Mouse (Mus musculus) MEL (cell line): ENCODE data around the gene Ubap1. TPM values are rescaled to one million over a fixed set of nuclear protein-coding genes. Genes with fewer than 3 reads are reported as not detected.

ENCODE experiments used
- DNase-seq: peaks from one replicate; pipeline ENCODE4 v3.0.0; 2011; ENCODE audit warnings: low read depth, low spot score
- H3K27ac ChIP-seq: 2 replicates; pipeline ENCODE4 v1.5.1; 2012; ENCODE audit warnings: low read depth, mild to moderate bottlenecking, control low read depth, low read length, moderate library complexity; ENCODE audit not compliant: control insufficient read depth
- H3K27me3 ChIP-seq, 2 experiments: fragments of 150-350 bp in 1 of 2; sonication (generic) in 1 of 2; 2 replicates each; pipeline ENCODE4 v1.6.1; 2012; ENCODE audit warnings: low read length in 2 of 2, mild to moderate bottlenecking in 2 of 2, improper control_type of control experiment in 1 of 2, moderate library complexity in 1 of 2; ENCODE audit not compliant: insufficient read depth in 2 of 2, control insufficient read depth in 1 of 2
- H3K36me3 ChIP-seq, 2 experiments: 2 replicates each; pipeline ENCODE4 v1.6.1; 2012 to 2014; ENCODE audit warnings: low read length in 2 of 2, improper control_type of control experiment in 1 of 2, inconsistent platforms in 1 of 2, mild to moderate bottlenecking in 1 of 2; ENCODE audit not compliant: insufficient read depth in 2 of 2, control insufficient read depth in 1 of 2
- H3K4me1 ChIP-seq, 2 experiments: fragments of 150-350 bp in 1 of 2; sonication (generic) in 1 of 2; 2 replicates each; pipeline ENCODE4 v1.6.1; 2012; ENCODE audit warnings: low read length in 2 of 2, improper control_type of control experiment in 1 of 2, mild to moderate bottlenecking in 1 of 2; ENCODE audit not compliant: insufficient read depth in 2 of 2, control insufficient read depth in 1 of 2
- H3K4me3 ChIP-seq, 2 experiments: fragments of 150-350 bp in 1 of 2; sonication (generic) in 1 of 2; 2 replicates each; pipeline ENCODE4 v1.5.1; 2012; ENCODE audit warnings: low read depth in 2 of 2, low read length in 2 of 2, mild to moderate bottlenecking in 2 of 2, moderate library complexity in 2 of 2, control low read depth in 1 of 2, improper control_type of control experiment in 1 of 2; ENCODE audit not compliant: control insufficient read depth in 1 of 2, insufficient read depth in 1 of 2
- H3K79me2 ChIP-seq: 2 replicates; pipeline ENCODE4 v1.6.1; 2012; ENCODE audit warnings: mild to moderate bottlenecking, low read length, moderate library complexity; ENCODE audit not compliant: control insufficient read depth, poor library complexity, insufficient read depth
- H3K9ac ChIP-seq: 2 replicates; pipeline ENCODE4 v1.6.1; 2012; ENCODE audit warnings: low read depth, mild to moderate bottlenecking, control low read depth, low read length, moderate library complexity; ENCODE audit not compliant: control insufficient read depth, poor library complexity, severe bottlenecking
- H3K9me3 ChIP-seq: fragments of 150-350 bp; sonication (generic); replicated peaks from 2 replicates; pipeline ENCODE4 v1.6.1; 2012; ENCODE audit warnings: mild to moderate bottlenecking, low read length, improper control_type of control experiment, moderate library complexity; ENCODE audit not compliant: insufficient read depth
- CHD1 ChIP-seq: IDR thresholded peaks from 2 replicates; pipeline ENCODE4 v1.6.1; 2012; ENCODE audit warnings: low read depth, mild to moderate bottlenecking, inconsistent platforms, low read length, improper control_type of control experiment
- ELF1 ChIP-seq: IDR thresholded peaks from 2 replicates; pipeline ENCODE4 v1.6.1; 2014; ENCODE audit warnings: low read depth, mild to moderate bottlenecking, inconsistent platforms, low read length, improper control_type of control experiment, moderate library complexity
- ETS1 ChIP-seq: IDR thresholded peaks from 2 replicates; pipeline ENCODE4 v1.6.1; 2012; ENCODE audit warnings: low read depth, mild to moderate bottlenecking, inconsistent platforms, low read length, improper control_type of control experiment, moderate library complexity
- GABPA ChIP-seq: IDR thresholded peaks from 2 replicates; pipeline ENCODE4 v1.6.1; 2012; ENCODE audit warnings: low read depth, mild to moderate bottlenecking, inconsistent platforms, low read length, improper control_type of control experiment, moderate library complexity
- JUND ChIP-seq: IDR thresholded peaks from 2 replicates; pipeline ENCODE4 v1.6.1; 2011; ENCODE audit warnings: low read depth, mild to moderate bottlenecking, improper control_type of control experiment, low read length
- MAFK ChIP-seq: IDR thresholded peaks from 2 replicates; pipeline ENCODE4 v1.6.1; 2011; ENCODE audit warnings: low read depth, mild to moderate bottlenecking, low read length, improper control_type of control experiment, borderline replicate concordance
- MAZ ChIP-seq: IDR thresholded peaks from 2 replicates; pipeline ENCODE4 v1.6.1; 2012; ENCODE audit warnings: low read depth, mild to moderate bottlenecking, inconsistent platforms, low read length, improper control_type of control experiment
- MEF2A ChIP-seq: IDR thresholded peaks from 2 replicates; pipeline ENCODE4 v1.6.1; 2014; ENCODE audit warnings: low read depth, mild to moderate bottlenecking, inconsistent platforms, low read length, improper control_type of control experiment; ENCODE audit not compliant: poor library complexity, insufficient replicate concordance, severe bottlenecking; ENCODE audit errors: extremely low read depth
- MXI1 ChIP-seq: IDR thresholded peaks from 2 replicates; pipeline ENCODE4 v1.6.1; 2011; ENCODE audit warnings: mild to moderate bottlenecking, low read depth, low read length, improper control_type of control experiment
- NRF1 ChIP-seq: IDR thresholded peaks from 2 replicates; pipeline ENCODE4 v1.6.1; 2014; ENCODE audit warnings: low read depth, mild to moderate bottlenecking, inconsistent platforms, low read length, improper control_type of control experiment, moderate library complexity; ENCODE audit not compliant: poor library complexity, insufficient read depth, severe bottlenecking
- POLR2A ChIP-seq, 2 experiments: IDR thresholded peaks; 2 replicates each; pipeline ENCODE4 v1.6.1; 2011 to 2012; ENCODE audit warnings: low read length in 2 of 2, mild to moderate bottlenecking in 2 of 2, control low read depth in 1 of 2, improper control_type of control experiment in 1 of 2, low read depth in 1 of 2, moderate library complexity in 1 of 2; ENCODE audit not compliant: control insufficient read depth in 1 of 2, insufficient read depth in 1 of 2, poor library complexity in 1 of 2
- POLR2AphosphoS2 ChIP-seq: IDR thresholded peaks from 2 replicates; pipeline ENCODE4 v1.6.1; 2011; ENCODE audit warnings: low read length, improper control_type of control experiment
- RAD21 ChIP-seq: IDR thresholded peaks from 2 replicates; pipeline ENCODE4 v1.6.1; 2011; ENCODE audit warnings: mild to moderate bottlenecking, low read depth, low read length, improper control_type of control experiment
- RCOR1 ChIP-seq: IDR thresholded peaks from 2 replicates; pipeline ENCODE4 v1.6.1; 2012; ENCODE audit warnings: low read depth, mild to moderate bottlenecking, inconsistent platforms, low read length, improper control_type of control experiment
- SMC3 ChIP-seq: IDR thresholded peaks from 2 replicates; pipeline ENCODE4 v1.6.1; 2011; ENCODE audit warnings: low read depth, low read length, improper control_type of control experiment
- TAL1 ChIP-seq: IDR thresholded peaks from 2 replicates; pipeline ENCODE4 v1.6.1; 2012; ENCODE audit warnings: mild to moderate bottlenecking, inconsistent platforms, low read length, moderate library complexity, mixed read lengths
- TBP ChIP-seq: IDR thresholded peaks from 2 replicates; pipeline ENCODE4 v1.8.0; 2011; ENCODE audit warnings: low read depth, low read length, improper control_type of control experiment
- UBTF ChIP-seq: IDR thresholded peaks from 2 replicates; pipeline ENCODE4 v1.6.1; 2012; ENCODE audit warnings: low read depth, mild to moderate bottlenecking, inconsistent platforms, low read length, improper control_type of control experiment, moderate library complexity, borderline replicate concordance; ENCODE audit not compliant: insufficient read depth
- USF1 ChIP-seq: IDR thresholded peaks from 2 replicates; pipeline ENCODE4 v1.6.1; 2014; ENCODE audit warnings: low read depth, mild to moderate bottlenecking, inconsistent platforms, low read length, improper control_type of control experiment, moderate library complexity
- USF2 ChIP-seq, 2 experiments: IDR thresholded peaks; 2 replicates each; pipeline ENCODE4 v1.6.1; 2011 to 2012; ENCODE audit warnings: improper control_type of control experiment in 2 of 2, low read length in 2 of 2, borderline replicate concordance in 1 of 2, inconsistent platforms in 1 of 2, low read depth in 1 of 2, mild to moderate bottlenecking in 1 of 2; ENCODE audit not compliant: insufficient read depth in 1 of 2
- ZC3H11A ChIP-seq: IDR thresholded peaks from 2 replicates; pipeline ENCODE4 v1.6.1; 2012; ENCODE audit warnings: low read depth, mild to moderate bottlenecking, inconsistent platforms, low read length, improper control_type of control experiment
- ZMIZ1 ChIP-seq: IDR thresholded peaks from 2 replicates; pipeline ENCODE4 v1.6.1; 2012; ENCODE audit warnings: low read depth, mild to moderate bottlenecking, inconsistent platforms, low read length, improper control_type of control experiment, moderate library complexity
- ZNF384 ChIP-seq: IDR thresholded peaks from 2 replicates; pipeline ENCODE4 v1.6.1; 2012; ENCODE audit warnings: low read depth, mild to moderate bottlenecking, inconsistent platforms, low read length, improper control_type of control experiment
- polyA plus RNA-seq, 2 experiments: library from polyadenylated mRNA; stranded (reverse) in 1 of 2; unstranded in 1 of 2; fragments of >175 nt in 1 of 2; fragments of >200 nt in 1 of 2; gene quantifications; 2 replicates each; pipeline versions ENCODE4 v1.2.1 to v1.2.4; 2012; ENCODE audit warnings: low replicate concordance in 2 of 2, low read depth in 1 of 2; ENCODE audit not compliant: insufficient read length in 2 of 2, insufficient read depth in 1 of 2, missing spikeins in 1 of 2
- total RNA-seq: library from RNA; depleted of rRNA; stranded (reverse); fragments of 300-350 nt; gene quantifications from 2 replicates; pipeline ENCODE4 v1.2.3, GENCODE M21; 2012

The Ubap1 gene
- total and polyA plus RNA-seq, 3 experiments: 9.1 to 15.7 TPM; not detected in 1

DNA sequence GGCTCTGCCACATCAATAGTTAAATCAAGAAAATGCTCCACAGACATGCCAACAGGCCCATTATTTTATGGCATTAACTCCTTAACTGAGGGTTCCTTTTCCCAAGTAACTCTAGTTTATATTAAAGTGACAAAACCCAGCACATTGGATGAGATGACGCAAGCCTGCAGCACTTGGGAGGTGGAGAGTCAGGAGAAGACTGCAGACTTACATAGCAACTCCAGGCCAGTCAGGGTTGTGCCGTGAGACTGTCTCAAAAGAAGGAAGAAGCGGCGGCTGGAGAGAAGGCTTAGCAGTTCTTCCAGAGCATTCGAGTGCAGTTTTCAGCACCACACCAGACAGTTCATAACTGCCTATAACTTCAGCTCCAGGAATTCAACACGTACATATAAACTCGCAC, 10.6 kb downstream of the Ubap1 start:
- TF ChIP-seq SMC3 (no peak), MAZ (no peak), ZMIZ1 (no peak), TBP (no peak), RAD21 (no peak), MAFK (no peak), POLR2A (IDR thresholded peaks at IDR 0.05; ENCODE audit: control insufficient read depth in 1 of 2, insufficient read depth in 1 of 2, low read depth in 1 of 2, low read length in 2 of 2, poor library complexity in 1 of 2) (no peak), USF1 (no peak), MXI1 (no peak), NRF1 (no peak), RCOR1 (no peak), POLR2AphosphoS2 (no peak), GABPA (no peak), USF2 (IDR thresholded peaks at IDR 0.05; ENCODE audit: borderline replicate concordance in 1 of 2, insufficient read depth in 1 of 2, low read depth in 1 of 2, low read length in 2 of 2) (no peak), ZNF384 (no peak), ZC3H11A (no peak)
- Histone ChIP-seq H3K4me3 (no peak overlapping the region), H3K36me3 (peaks cover 0 to 8% of the 10 kb centered on the region in 2 experiments; a peak in 3 of 4 replicates), H3K79me2 (peaks cover 8% of the 10 kb centered on the region), H3K27me3 (no peaks in the 10 kb centered on the region), H3K9me3 (no peaks in the 10 kb centered on the region; the same call in 1 of the 2 replicates), H3K27ac (no peak overlapping the region), H3K9ac (no peak overlapping the region), H3K4me1 (peaks cover 3 to 4% of the 10 kb centered on the region in 2 experiments)
- DNase-seq: no peak

DNA sequence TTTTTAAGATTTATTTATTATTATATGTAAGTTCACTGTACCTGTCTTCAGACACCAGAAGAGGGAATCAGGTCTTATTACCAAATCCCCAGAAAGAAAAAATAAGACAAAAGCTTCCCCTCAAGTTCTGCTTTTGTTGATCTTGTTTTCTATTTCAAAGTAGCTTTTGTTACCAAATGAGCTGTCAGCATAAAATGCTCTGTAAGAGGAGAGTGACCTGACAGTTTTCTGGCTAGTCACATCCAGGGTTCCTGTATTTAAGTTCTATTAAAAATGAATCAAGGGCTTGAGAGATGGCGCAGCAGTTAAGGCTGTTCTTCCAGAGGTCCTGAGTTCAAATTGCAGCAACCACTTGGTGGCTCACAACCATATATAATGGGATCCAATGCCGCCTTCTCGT, 12.3 kb downstream of the Ubap1 start:
- TF ChIP-seq POLR2A (IDR thresholded peaks at IDR 0.05; ENCODE audit: control insufficient read depth in 1 of 2, insufficient read depth in 1 of 2, low read depth in 1 of 2, low read length in 2 of 2, poor library complexity in 1 of 2) (no peak), USF2 (IDR thresholded peaks at IDR 0.05; ENCODE audit: borderline replicate concordance in 1 of 2, insufficient read depth in 1 of 2, low read depth in 1 of 2, low read length in 2 of 2) (no peak), TAL1 (no peak), UBTF (no peak), MEF2A (no peak), USF1 (no peak), ELF1 (no peak), POLR2AphosphoS2 (no peak), JUND (no peak), CHD1 (no peak), ETS1 (no peak)
- H3K9me3 ChIP-seq: no peaks in the 10 kb centered on the region; the same call in 1 of the 2 replicates
- H3K9ac ChIP-seq: no peak overlapping the region
- H3K36me3 ChIP-seq: peaks cover 0 to 8% of the 10 kb centered on the region in 2 experiments; a peak in 2 of 4 replicates
- H3K27ac ChIP-seq: no peak overlapping the region
- H3K27me3 ChIP-seq: no peaks in the 10 kb centered on the region
- peaks cover 3 to 4% of the 10 kb centered on the region in 2 experiments for H3K4me1 ChIP-seq
- H3K4me3 ChIP-seq: no peak overlapping the region
- H3K79me2 ChIP-seq: peaks cover 8% of the 10 kb centered on the region
- no peak for DNase-seq
